40 mouse cellular contexts compared by ENCODE assay signal in the genomic region with DNA sequence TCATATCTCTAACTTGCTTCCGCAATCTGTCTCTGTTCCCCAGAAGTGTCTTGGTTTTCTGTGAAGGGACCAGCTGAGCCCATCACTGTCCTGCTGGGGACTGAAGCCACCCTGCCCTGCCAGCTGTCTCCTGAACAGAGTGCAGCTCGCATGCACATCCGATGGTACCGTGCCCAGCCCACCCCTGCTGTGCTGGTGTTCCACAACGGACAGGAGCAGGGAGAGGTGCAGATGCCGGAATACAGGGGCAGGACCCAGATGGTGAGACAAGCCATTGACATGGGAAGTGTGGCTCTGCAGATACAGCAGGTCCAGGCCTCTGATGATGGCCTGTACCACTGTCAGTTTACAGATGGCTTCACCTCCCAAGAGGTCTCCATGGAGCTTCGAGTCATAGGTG. TPM values are rescaled to one million over a fixed set of nuclear protein-coding genes. Genes with fewer than 3 reads are reported as not detected.
"Had no signal": no experiment of that assay in that cellular context is flagged by ENCODE, and none has a peak within 500 bp of the region (broad histone marks: within the 10 kb centered on the region; RNA-seq: fewer than 3 reads in every experiment).

No protein-coding gene starts in this region.

- ATAC-seq: hindbrain, postnatal 0 days; liver, embryonic 12.5 days had no signal

- H3K27ac ChIP-seq: gastrocnemius, adult 2 months; heart, adult 2 months; hindbrain, embryonic 10.5 days; hindbrain, embryonic 12.5 days; hindbrain, embryonic 15.5 days; hindbrain, postnatal 0 days; kidney, embryonic 15.5 days; kidney, postnatal 0 days; limb, embryonic 13.5 days; limb, embryonic 15.5 days; liver, embryonic 12.5 days had no signal

- H3K4me1 ChIP-seq: hindbrain, embryonic 10.5 days; hindbrain, embryonic 12.5 days; hindbrain, embryonic 15.5 days; kidney, embryonic 15.5 days; limb, embryonic 13.5 days; limb, embryonic 15.5 days; liver, embryonic 12.5 days had no signal

- H3K4me2 ChIP-seq: heart, embryonic 11.5 days; hindbrain, embryonic 12.5 days; hindbrain, embryonic 15.5 days; kidney, embryonic 15.5 days; limb, embryonic 13.5 days; limb, embryonic 15.5 days; liver, embryonic 12.5 days had no signal

- H3K36me3 ChIP-seq: hindbrain, embryonic 10.5 days; hindbrain, embryonic 12.5 days; hindbrain, embryonic 15.5 days; kidney, embryonic 15.5 days; limb, embryonic 13.5 days; limb, embryonic 15.5 days; liver, embryonic 12.5 days had no signal

- H3K4me3 ChIP-seq: gastrocnemius, adult 2 months; heart, adult 2 months; hindbrain, embryonic 10.5 days; hindbrain, embryonic 12.5 days; hindbrain, embryonic 15.5 days; kidney, embryonic 15.5 days; limb, embryonic 13.5 days; limb, embryonic 15.5 days; liver, embryonic 12.5 days had no signal

- H3K9me3 ChIP-seq: hindbrain, embryonic 10.5 days; hindbrain, embryonic 12.5 days; hindbrain, embryonic 15.5 days; kidney, embryonic 15.5 days; limb, embryonic 13.5 days; limb, embryonic 15.5 days; liver, embryonic 12.5 days had no signal

- H3K27me3 ChIP-seq: hindbrain, embryonic 12.5 days; hindbrain, embryonic 15.5 days; kidney, embryonic 15.5 days; limb, embryonic 13.5 days; limb, embryonic 15.5 days had no signal

- H3K9ac ChIP-seq: hindbrain, embryonic 12.5 days; hindbrain, embryonic 15.5 days; kidney, embryonic 15.5 days; limb, embryonic 13.5 days; limb, embryonic 15.5 days; liver, embryonic 12.5 days had no signal

- DNase-seq: gastrocnemius, adult 2 months; gastrocnemius, postnatal 10 days; gastrocnemius, postnatal 25 days; heart, adult 2 months; heart, postnatal 10 days; heart, postnatal 4 days; kidney, adult 11 months; kidney, adult 2 months; kidney, adult 9 months; kidney, postnatal 14 days; kidney, postnatal 36 days; layer of hippocampus, adult 9-11 months; layer of hippocampus, postnatal 36 days had no signal

RNA-seq across cellular contexts. Expression of a gene that starts 2.5 kb away (rescaled TPM):
- total RNA-seq: gastrocnemius, adult 2 months; gastrocnemius, postnatal 10 days; gastrocnemius, postnatal 25 days; gastrocnemius, postnatal 4 days; granulocyte monocyte progenitor cell, adult 5-6 weeks; heart, adult 2 months; heart, postnatal 10 days; heart, postnatal 25 days; heart, postnatal 4 days; hindbrain, postnatal 0 days; layer of hippocampus, adult 18-20 months; layer of hippocampus, adult 8-10 months; layer of hippocampus, postnatal 14 days; layer of hippocampus, postnatal 36 days; left cerebral cortex, adult 18-20 months; left cerebral cortex, adult 8-10 months; left cerebral cortex, postnatal 10 days; left cerebral cortex, postnatal 36 days; liver, adult 2 months had no signal
- polyA plus RNA-seq: frontal cortex, adult 2 months; heart, adult 2 months; heart, embryonic 11.5 days; heart, embryonic 14.5 days; hindbrain, embryonic 10.5 days; hindbrain, embryonic 12.5 days; hindbrain, embryonic 15.5 days; hindbrain, postnatal 0 days; kidney, adult 2 months; kidney, embryonic 15.5 days; kidney, postnatal 0 days; limb, embryonic 11.5 days; limb, embryonic 13.5 days; limb, embryonic 15.5 days; liver, adult 2 months; liver, embryonic 12.5 days had no signal

RNA-seq across cellular contexts. Expression of a gene that starts 19.2 kb away (rescaled TPM):
- total RNA-seq: gastrocnemius, postnatal 25 days; heart, adult 2 months; heart, postnatal 10 days; heart, postnatal 4 days; liver, adult 2 months had no signal
- polyA plus RNA-seq: heart, embryonic 11.5 days; heart, embryonic 14.5 days; heart, embryonic 16.5 days had no signal

RNA-seq across cellular contexts. Expression of a gene that starts 24.8 kb away (rescaled TPM):
- total RNA-seq: granulocyte monocyte progenitor cell, adult 5-6 weeks; hindbrain, postnatal 0 days had no signal
- polyA plus RNA-seq: frontal cortex, adult 2 months; heart, embryonic 11.5 days; heart, embryonic 14.5 days; hindbrain, embryonic 10.5 days; hindbrain, embryonic 12.5 days; limb, embryonic 11.5 days; liver, adult 2 months had no signal

RNA-seq across cellular contexts. Expression of a gene that starts 54.0 kb away (rescaled TPM):
- total RNA-seq: gastrocnemius, adult 2 months; gastrocnemius, postnatal 10 days; gastrocnemius, postnatal 25 days; gastrocnemius, postnatal 4 days; granulocyte monocyte progenitor cell, adult 5-6 weeks; heart, adult 2 months; heart, postnatal 10 days; heart, postnatal 25 days; heart, postnatal 4 days; layer of hippocampus, adult 18-20 months; layer of hippocampus, adult 8-10 months; layer of hippocampus, postnatal 14 days; layer of hippocampus, postnatal 36 days; left cerebral cortex, adult 18-20 months; left cerebral cortex, adult 8-10 months; left cerebral cortex, postnatal 10 days; left cerebral cortex, postnatal 36 days had no signal
- polyA plus RNA-seq: frontal cortex, adult 2 months; heart, embryonic 11.5 days; heart, embryonic 14.5 days; hindbrain, embryonic 10.5 days; intestine, embryonic 14.5 days; intestine, embryonic 16.5 days; kidney, embryonic 15.5 days; kidney, postnatal 0 days; limb, embryonic 13.5 days; limb, embryonic 15.5 days; liver, embryonic 12.5 days had no signal
